Mouse (Mus musculus) kidney, postnatal 4 days (tissue): ENCODE results near the gene Slc26a8.

Experiments used
- DNase-seq, 2 experiments: peaks; one replicate each; pipeline ENCODE4 v3.0.0; 2021; ENCODE audit warnings: mixed read lengths in 2 of 2

Gene Slc26a8

GRCm38 (mm10) chr17:28698672-28699071, 8.6 kb upstream of the Slc26a8 start:
- DNase-seq, result no peak

- no peak for DNase-seq
Measured at GRCm38 (mm10) chr17:28698245-28698644, 8.2 kb upstream of the Slc26a8 start.

- DNase-seq, result peak in 1 of 2 experiments; percentile 17
Measured at GRCm38 (mm10) chr17:28697290-28698195, 7.5 kb upstream of the Slc26a8 start.

- DNase-seq, result no peak
Measured at GRCm38 (mm10) chr17:28696641-28697040, 6.6 kb upstream of the Slc26a8 start.

GRCm38 (mm10) chr17:28694832-28695231, 4.8 kb upstream of the Slc26a8 start:
- DNase-seq, result no peak

GRCm38 (mm10) chr17:28694078-28694477, 4.0 kb upstream of the Slc26a8 start:
- DNase-seq, result no peak

- DNase-seq, result no peak
Measured at GRCm38 (mm10) chr17:28693086-28693485, 3.1 kb upstream of the Slc26a8 start.

- peak; percentile 42 to 70 for DNase-seq
Measured at GRCm38 (mm10) chr17:28692341-28692710, 2.3 kb upstream of the Slc26a8 start.

- peak; percentile 70 to 79 for DNase-seq
Measured at GRCm38 (mm10) chr17:28691687-28692340, 1.8 kb upstream of the Slc26a8 start.

- DNase-seq, result peak; percentile 99 to 100
Measured at GRCm38 (mm10) chr17:28690776-28691686, 998 bp upstream of the Slc26a8 start, which contains the start of gene Mapk14. Gene Mapk14 (plus strand): TSS chr17:28691329.

- no peak for DNase-seq
Measured at GRCm38 (mm10) chr17:28687354-28687753, 2.7 kb downstream of the Slc26a8 start.

- DNase-seq, result no peak
Measured at GRCm38 (mm10) chr17:28684631-28685030, 5.4 kb downstream of the Slc26a8 start.

- peak in 1 of 2 experiments; percentile 40 for DNase-seq
Measured at GRCm38 (mm10) chr17:28683601-28684000, 6.4 kb downstream of the Slc26a8 start.

GRCm38 (mm10) chr17:28682311-28683084, 7.5 kb downstream of the Slc26a8 start:
- peak in 1 of 2 experiments; percentile 47 for DNase-seq

GRCm38 (mm10) chr17:28659564-28659963, 30.5 kb downstream of the Slc26a8 start:
- DNase-seq, result peak; percentile 13 to 27

GRCm38 (mm10) chr17:28657936-28658335, 32.1 kb downstream of the Slc26a8 start:
- peak in 1 of 2 experiments; percentile 4 for DNase-seq

GRCm38 (mm10) chr17:28650268-28650667, 39.8 kb downstream of the Slc26a8 start:
- no peak for DNase-seq

- peak; percentile 66 to 70 for DNase-seq
Measured at GRCm38 (mm10) chr17:28648607-28649370, 41.2 kb downstream of the Slc26a8 start.

GRCm38 (mm10) chr17:28646221-28646620, 43.8 kb downstream of the Slc26a8 start:
- DNase-seq, result no peak

- no peak for DNase-seq
Measured at GRCm38 (mm10) chr17:28644112-28644511, 45.9 kb downstream of the Slc26a8 start.

- no peak for DNase-seq
Measured at GRCm38 (mm10) chr17:28643697-28644096, 46.3 kb downstream of the Slc26a8 start.
